In genomic region chr16:18396791-18397621, GRCm38 (mm10) we compare ENCODE assay signal across 14 mouse cellular contexts. TPM values are rescaled to one million over a fixed set of nuclear protein-coding genes. Genes with fewer than 3 reads are reported as not detected.
DNase-seq lines count a peak whose midpoint lies in the region; ATAC-seq and TF ChIP-seq lines count a peak whose summit lies in the region.
"Had no signal": no experiment of that assay in that cellular context is flagged by ENCODE, and none has a peak within 500 bp of the region (broad histone marks: within the 10 kb centered on the region; RNA-seq: fewer than 3 reads in every experiment).

No protein-coding gene starts in this region.

- no peaks in the 10 kb centered on the region for H3K9me3 ChIP-seq in hindbrain, embryonic 10.5 days
- no peaks in the 10 kb centered on the region for H3K9me3 ChIP-seq in hindbrain, embryonic 16.5 days (ENCODE audit: control insufficient read depth, low read length)
- H3K9me3 ChIP-seq in midbrain, embryonic 15.5 days = no peaks in the 10 kb centered on the region
- no peaks in the 10 kb centered on the region for H3K9me3 ChIP-seq in midbrain, embryonic 11.5 days (ENCODE audit: control insufficient read depth, low read length)
- H3K9me3 ChIP-seq in stomach, embryonic 16.5 days (replicated peaks; ENCODE audit: control insufficient read depth, low read length) = no peaks in the 10 kb centered on the region
- H3K9me3 ChIP-seq: megakaryocyte, embryonic 14.5 days had no signal

- no peak for ATAC-seq in hindbrain, embryonic 16.5 days
- ATAC-seq in midbrain, embryonic 15.5 days (replicated peaks) = no peak
- ATAC-seq in midbrain, embryonic 11.5 days (ENCODE audit: low FRiP score) = no peak
- no peak for ATAC-seq in stomach, embryonic 16.5 days (ENCODE audit: insufficient read depth, low FRiP score)
- ATAC-seq: CD4-positive, CD25-positive, alpha-beta regulatory T cell, adult 4 months; intestine, postnatal 0 days had no signal

- no peaks in the 10 kb centered on the region for H3K27me3 ChIP-seq in hindbrain, embryonic 10.5 days (ENCODE audit: insufficient read depth, poor library complexity, severe bottlenecking)
- H3K27me3 ChIP-seq in hindbrain, embryonic 16.5 days (replicated peaks; ENCODE audit: control insufficient read depth, insufficient read depth, low read length) = no peaks in the 10 kb centered on the region
- H3K27me3 ChIP-seq in midbrain, embryonic 15.5 days (replicated peaks) = no peaks in the 10 kb centered on the region
- H3K27me3 ChIP-seq in midbrain, embryonic 11.5 days (ENCODE audit: control insufficient read depth, insufficient read depth, low read length) = no peaks in the 10 kb centered on the region
- no peaks in the 10 kb centered on the region for H3K27me3 ChIP-seq in stomach, embryonic 16.5 days (ENCODE audit: control insufficient read depth, insufficient read depth, low read length)

- H3K4me2 ChIP-seq in hindbrain, embryonic 16.5 days (ENCODE audit: low read length) = no peak overlapping the region
- H3K4me2 ChIP-seq in midbrain, embryonic 15.5 days = no peak overlapping the region
- no peak overlapping the region for H3K4me2 ChIP-seq in midbrain, embryonic 11.5 days
- no peak overlapping the region for H3K4me2 ChIP-seq in stomach, embryonic 16.5 days (ENCODE audit: low read depth, low read length)

- H3K9ac ChIP-seq in hindbrain, embryonic 16.5 days (ENCODE audit: low read depth, low read length) = no peak overlapping the region
- H3K9ac ChIP-seq in midbrain, embryonic 15.5 days = no peak overlapping the region
- no peak overlapping the region for H3K9ac ChIP-seq in midbrain, embryonic 11.5 days (ENCODE audit: low read length)
- peak overlapping the region; percentile 7; the same call in 1 of the 2 replicates for H3K9ac ChIP-seq in stomach, embryonic 16.5 days (ENCODE audit: low read length)
- H3K9ac ChIP-seq: lung, embryonic 14.5 days had no signal

- intact Hi-C loops in gastrocnemius, adult 2 months (cut with DNase I) = no loop called here

- DNase-seq in gastrocnemius, adult 2 months = no peak
- no peak for DNase-seq in gastrocnemius, adult 8-10 months (ENCODE audit: low spot score in 2 of 2)
- DNase-seq in hindbrain, embryonic 10.5 days (ENCODE audit: low spot score) = no peak
- DNase-seq in midbrain, embryonic 11.5 days (ENCODE audit: low spot score, missing footprints) = no peak
- DNase-seq in adrenal gland, adult (ENCODE audit: inconsistent age in 2 of 2, low spot score in 1 of 2) = no peak
- DNase-seq: thymus, postnatal 25 days had no signal

- WGBS in hindbrain, embryonic 10.5 days = 96% methylated on average over 27 of the region's 27 CpGs
- WGBS in hindbrain, embryonic 16.5 days = 96% methylated on average over 27 of the region's 27 CpGs
- WGBS in midbrain, embryonic 15.5 days = 96% methylated on average over 27 of the region's 27 CpGs
- WGBS in midbrain, embryonic 11.5 days = 96% methylated on average over 27 of the region's 27 CpGs
- 95% methylated on average over 27 of the region's 27 CpGs for WGBS in stomach, embryonic 16.5 days

- TF ChIP-seq CTCF in gastrocnemius, adult 2 months (IDR thresholded peaks at IDR 0.05) = no peak

- peaks cover 62% of the 10 kb centered on the region for H3K36me3 ChIP-seq in hindbrain, embryonic 10.5 days
- H3K36me3 ChIP-seq in hindbrain, embryonic 16.5 days (ENCODE audit: control insufficient read depth, insufficient read depth, low read length) = peaks cover 30% of the 10 kb centered on the region
- peaks cover 20% of the 10 kb centered on the region for H3K36me3 ChIP-seq in midbrain, embryonic 15.5 days (replicated peaks)
- H3K36me3 ChIP-seq in midbrain, embryonic 11.5 days (ENCODE audit: control insufficient read depth, insufficient read depth, low read length) = peaks cover 34% of the 10 kb centered on the region
- H3K36me3 ChIP-seq in stomach, embryonic 16.5 days (ENCODE audit: control insufficient read depth, insufficient read depth, low read length) = no peaks in the 10 kb centered on the region

- peaks cover 97% of the 10 kb centered on the region for H3K4me1 ChIP-seq in hindbrain, embryonic 10.5 days (replicated peaks)
- H3K4me1 ChIP-seq in hindbrain, embryonic 16.5 days (ENCODE audit: control insufficient read depth, insufficient read depth, low read depth, low read length) = peaks cover 56% of the 10 kb centered on the region
- peaks cover 74% of the 10 kb centered on the region for H3K4me1 ChIP-seq in midbrain, embryonic 15.5 days
- H3K4me1 ChIP-seq in midbrain, embryonic 11.5 days (ENCODE audit: control insufficient read depth, insufficient read depth, low read length) = peaks cover 72% of the 10 kb centered on the region
- peaks cover 39% of the 10 kb centered on the region for H3K4me1 ChIP-seq in stomach, embryonic 16.5 days (ENCODE audit: control insufficient read depth, insufficient read depth, low read length)

- peak overlapping the region; percentile 88 for H3K27ac ChIP-seq in gastrocnemius, adult 2 months
- peak overlapping the region; percentile 99; the same call in 1 of the 2 replicates for H3K27ac ChIP-seq in hindbrain, embryonic 10.5 days
- no peak overlapping the region; the same call in 1 of the 2 replicates for H3K27ac ChIP-seq in hindbrain, embryonic 16.5 days (ENCODE audit: low read depth, low read length)
- H3K27ac ChIP-seq in midbrain, embryonic 15.5 days = 0 out of 2 replicates have a peak overlapping the region, but pooled peaks have one; percentile 71
- H3K27ac ChIP-seq in midbrain, embryonic 11.5 days (ENCODE audit: low read depth, low read length) = no peak overlapping the region
- H3K27ac ChIP-seq in stomach, embryonic 16.5 days (ENCODE audit: low read length) = no peak overlapping the region

- no peak overlapping the region for H3K4me3 ChIP-seq in gastrocnemius, adult 2 months
- no peak overlapping the region for H3K4me3 ChIP-seq in hindbrain, embryonic 10.5 days
- H3K4me3 ChIP-seq in hindbrain, embryonic 16.5 days (ENCODE audit: low read length) = no peak overlapping the region
- no peak overlapping the region for H3K4me3 ChIP-seq in midbrain, embryonic 15.5 days
- H3K4me3 ChIP-seq in midbrain, embryonic 11.5 days (ENCODE audit: low read depth, low read length) = no peak overlapping the region
- H3K4me3 ChIP-seq in stomach, embryonic 16.5 days (replicated peaks; ENCODE audit: low read length) = no peak overlapping the region
- H3K4me3 ChIP-seq: left cerebral cortex, adult 2 months had no signal

RNA-seq across cellular contexts. Expression of gene Txnrd2, which starts 29.2 kb away (rescaled TPM):
- 10 to 100 TPM; 18.9 to 21.4 TPM for total RNA-seq in gastrocnemius, adult 2 months (2021)
- total RNA-seq in gastrocnemius, adult 8-10 months (2022) = 10 to 100 TPM; 17.2 to 23.5 (median 21.3) TPM
- 30.5 and 34.7 TPM in 2 replicates for polyA plus RNA-seq in hindbrain, embryonic 10.5 days (2016; fragmentation: Nextera tagmentation; extraction: Ambion mirVana)
- 37.5 and 40.6 TPM in 2 replicates for polyA plus RNA-seq in hindbrain, embryonic 16.5 days (2015; fragmentation: Nextera tagmentation; extraction: Ambion mirVana)
- 34.0 and 35.5 TPM in 2 replicates for polyA plus RNA-seq in midbrain, embryonic 15.5 days (2015; fragmentation: Nextera tagmentation; extraction: Ambion mirVana)
- 21.0 and 22.7 TPM in 2 replicates for polyA plus RNA-seq in midbrain, embryonic 11.5 days (2014; fragmentation: Nextera tagmentation; extraction: Ambion mirVana)
- 19.2 and 23.7 TPM in 2 replicates for polyA plus RNA-seq in stomach, embryonic 16.5 days (2015; fragmentation: Nextera tagmentation; extraction: Ambion mirVana)

RNA-seq across cellular contexts. Expression of gene Comt, which starts 29.6 kb away (rescaled TPM):
- 10 to 100 TPM; 35.4 to 43.5 TPM for total RNA-seq in gastrocnemius, adult 2 months (2021)
- total RNA-seq in gastrocnemius, adult 8-10 months (2022) = 10 to 100 TPM; 36.7 to 39.9 (median 38.5) TPM
- polyA plus RNA-seq in hindbrain, embryonic 10.5 days (2016; fragmentation: Nextera tagmentation; extraction: Ambion mirVana) = 62.5 and 67.9 TPM in 2 replicates
- polyA plus RNA-seq in hindbrain, embryonic 16.5 days (2015; fragmentation: Nextera tagmentation; extraction: Ambion mirVana) = 119 and 123 TPM in 2 replicates
- polyA plus RNA-seq in midbrain, embryonic 15.5 days (2015; fragmentation: Nextera tagmentation; extraction: Ambion mirVana) = 104 and 107 TPM in 2 replicates
- polyA plus RNA-seq in midbrain, embryonic 11.5 days (2014; fragmentation: Nextera tagmentation; extraction: Ambion mirVana) = 50.8 and 52.5 TPM in 2 replicates
- 105 and 119 TPM in 2 replicates for polyA plus RNA-seq in stomach, embryonic 16.5 days (2015; fragmentation: Nextera tagmentation; extraction: Ambion mirVana)

RNA-seq across cellular contexts. Expression of gene Arvcf, which starts 49.0 kb away (rescaled TPM):
- total RNA-seq in gastrocnemius, adult 2 months (2021) = 1 to 10 TPM; 7.0 to 8.9 TPM
- total RNA-seq in gastrocnemius, adult 8-10 months (2022) = 10 to 100 TPM in 2 of 4 experiments, 1 to 10 TPM in 2; 7.8 to 12.7 (median 9.9) TPM
- 99.5 and 115 TPM in 2 replicates for polyA plus RNA-seq in hindbrain, embryonic 10.5 days (2016; fragmentation: Nextera tagmentation; extraction: Ambion mirVana)
- polyA plus RNA-seq in hindbrain, embryonic 16.5 days (2015; fragmentation: Nextera tagmentation; extraction: Ambion mirVana) = 68.3 and 80.3 TPM in 2 replicates
- 94.4 and 99.5 TPM in 2 replicates for polyA plus RNA-seq in midbrain, embryonic 15.5 days (2015; fragmentation: Nextera tagmentation; extraction: Ambion mirVana)
- 66.9 and 71.0 TPM in 2 replicates for polyA plus RNA-seq in midbrain, embryonic 11.5 days (2014; fragmentation: Nextera tagmentation; extraction: Ambion mirVana)
- 25.3 and 26.0 TPM in 2 replicates for polyA plus RNA-seq in stomach, embryonic 16.5 days (2015; fragmentation: Nextera tagmentation; extraction: Ambion mirVana)

RNA-seq across cellular contexts. Expression of gene Tango2, which starts 49.1 kb away (rescaled TPM):
- total RNA-seq in gastrocnemius, adult 2 months (2021) = 10 to 100 TPM; 41.8 to 59.7 TPM
- total RNA-seq in gastrocnemius, adult 8-10 months (2022) = 10 to 100 TPM; 29.9 to 53.4 (median 43.1) TPM
- 45.5 and 52.8 TPM in 2 replicates for polyA plus RNA-seq in hindbrain, embryonic 10.5 days (2016; fragmentation: Nextera tagmentation; extraction: Ambion mirVana)
- 101 and 112 TPM in 2 replicates for polyA plus RNA-seq in hindbrain, embryonic 16.5 days (2015; fragmentation: Nextera tagmentation; extraction: Ambion mirVana)
- 74.3 and 83.1 TPM in 2 replicates for polyA plus RNA-seq in midbrain, embryonic 15.5 days (2015; fragmentation: Nextera tagmentation; extraction: Ambion mirVana)
- 38.9 and 39.2 TPM in 2 replicates for polyA plus RNA-seq in midbrain, embryonic 11.5 days (2014; fragmentation: Nextera tagmentation; extraction: Ambion mirVana)
- 27.6 and 32.7 TPM in 2 replicates for polyA plus RNA-seq in stomach, embryonic 16.5 days (2015; fragmentation: Nextera tagmentation; extraction: Ambion mirVana)

Comparison
In these comparisons a context has a peak if more than half of its experiments do, and no peak if none do; other contexts are left out.
1. H3K27ac ChIP-seq: peak in gastrocnemius, adult 2 months (single experiment), hindbrain, embryonic 10.5 days (single experiment) and midbrain, embryonic 15.5 days (single experiment); none in hindbrain, embryonic 16.5 days (single experiment), midbrain, embryonic 11.5 days (single experiment) and stomach, embryonic 16.5 days (single experiment).